Mouse (Mus musculus): ENCODE data around the gene Trappc1. TPM values are rescaled to one million over a fixed set of nuclear protein-coding genes. Genes with fewer than 3 reads are reported as not detected.

Gene Trappc1
- 44.6 and 47.5 TPM in 2 replicates for polyA plus RNA-seq (2012; rRNA removed)

GRCm38 (mm10) chr11:69323667-69324111 lies at the start of gene Trappc1, which contains the start of gene Cntrob:
Gene Trappc1 (plus strand): TSS chr11:69323980.
Gene Cntrob (minus strand): TSS chr11:69323775.

DNA sequence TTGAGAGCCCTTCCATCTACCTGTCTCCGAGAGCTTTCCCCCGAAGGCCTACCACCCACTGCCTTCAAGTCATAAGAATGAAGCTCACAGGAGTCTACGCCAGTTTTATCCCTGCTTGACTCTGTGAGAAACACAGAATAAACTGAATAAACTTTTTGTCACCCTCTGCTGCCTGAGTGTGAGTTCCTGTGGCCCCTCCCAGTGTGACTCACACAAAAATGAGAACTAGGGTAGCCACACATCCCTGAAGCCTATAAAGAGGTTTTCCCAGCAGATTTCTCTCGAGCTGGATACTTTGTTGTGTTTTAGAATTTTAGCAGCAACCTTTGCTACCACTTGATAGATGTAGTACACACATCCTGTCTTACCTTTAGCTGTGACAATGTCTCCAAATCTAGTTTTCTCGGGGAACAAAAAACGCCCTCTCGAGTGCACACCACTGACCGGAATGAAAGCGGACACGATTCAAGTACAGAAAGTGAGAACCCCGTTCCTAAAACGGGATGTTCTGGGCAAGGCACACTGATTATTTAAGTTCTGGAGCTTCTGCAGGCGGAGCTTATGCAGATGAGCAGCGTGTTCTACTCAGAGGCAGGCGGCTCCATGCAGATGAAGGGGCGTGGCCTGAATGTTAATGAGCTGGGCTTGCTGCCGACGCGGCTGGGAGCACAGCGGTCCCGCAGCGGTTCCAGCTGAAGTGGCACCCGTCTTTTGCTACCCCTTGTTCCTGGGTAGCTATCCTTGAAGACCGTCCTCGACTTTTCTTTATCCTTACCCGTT lies 2.0 kb downstream of the Trappc1 start, which contains the start of gene Kcnab3:
Gene Kcnab3, plus strand, starts transcription at position 631 of the 780 bp plus-strand sequence.

DNA sequence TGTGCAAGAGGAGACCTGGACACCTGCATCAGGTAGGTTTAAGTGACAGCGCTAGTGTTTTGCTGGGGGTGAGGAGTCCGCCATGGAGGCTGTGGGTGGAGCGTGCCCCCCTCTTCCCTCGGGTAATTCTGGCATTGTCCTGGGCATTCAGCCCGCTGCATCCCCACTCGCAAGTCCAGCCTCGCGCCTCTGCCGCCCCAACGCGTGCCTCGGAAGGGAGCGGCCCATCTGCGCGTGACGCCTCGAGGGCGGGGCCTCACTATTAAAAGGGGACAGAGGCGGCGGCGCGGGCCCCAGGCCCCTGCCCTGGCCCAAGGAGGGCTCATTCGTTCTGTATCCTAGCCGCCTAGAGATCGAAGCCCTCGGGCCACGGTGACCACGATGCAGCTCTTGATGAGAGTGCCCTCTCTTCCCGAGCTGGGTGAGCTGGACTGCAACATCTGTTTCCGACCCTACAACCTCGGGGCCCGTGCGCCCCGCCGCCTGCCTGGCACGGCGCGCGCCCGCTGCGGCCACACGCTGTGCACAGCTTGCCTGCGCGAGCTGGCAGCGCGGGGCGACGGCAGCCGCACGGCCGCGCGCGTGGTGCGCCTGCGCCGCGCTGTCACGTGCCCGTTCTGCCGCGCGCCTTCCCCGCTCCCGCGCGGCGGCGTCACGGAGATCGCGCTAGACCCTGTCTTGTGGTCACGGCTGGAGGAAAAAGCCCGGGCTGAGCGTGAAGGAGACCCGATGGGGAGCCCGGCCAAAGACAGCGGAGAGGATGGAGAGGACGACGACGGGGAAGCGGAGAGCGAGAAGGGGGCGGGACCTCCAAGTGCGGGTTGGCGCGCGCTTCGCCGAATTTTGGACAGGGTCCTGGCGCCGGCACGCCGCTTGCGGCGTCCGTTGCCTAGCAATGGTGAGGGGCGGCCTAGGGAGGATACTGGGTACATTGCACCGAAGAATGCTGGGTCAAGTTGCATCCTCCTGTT lies 16.7 kb downstream of the Trappc1 start, which contains the start of gene Rnf227:
Gene Rnf227, plus strand, starts transcription at position 301 of the 971 bp plus-strand sequence.

GRCm38 (mm10) chr11:69369215-69369989 lies 45.6 kb downstream of the Trappc1 start, which contains the start of gene Chd3:
Gene Chd3 (minus strand): TSS chr11:69369406.

Other genes starting within 250 kb of the Trappc1 start
- 28.3 and 32.3 TPM in 2 replicates for gene Vamp2, start 235.5 kb upstream of the Trappc1 start, polyA plus RNA-seq (2012; rRNA removed)
- gene Per1, start 228.8 kb upstream of the Trappc1 start, polyA plus RNA-seq (2012; rRNA removed): 6.8 and 9.4 TPM in 2 replicates
- gene Hes7, start 203.6 kb upstream of the Trappc1 start, polyA plus RNA-seq (2012; rRNA removed): 0.15 and 0.19 TPM in 2 replicates
- gene 9130213A22Rik, start 201.4 kb upstream of the Trappc1 start, polyA plus RNA-seq (2012; rRNA removed): 0.11 and 0.12 TPM in 2 replicates
- 0.10 and 0.26 TPM in 2 replicates for gene Aloxe3, start 198.1 kb upstream of the Trappc1 start, polyA plus RNA-seq (2012; rRNA removed)
- not detected in 2 replicates for gene Alox12b, start 167.0 kb upstream of the Trappc1 start, polyA plus RNA-seq (2012; rRNA removed)
- gene Alox8, start 126.1 kb upstream of the Trappc1 start, polyA plus RNA-seq (2012; rRNA removed): 0.01 TPM in 1 of 2 replicates, not detected in the other
- gene Gucy2e, start 86.9 kb upstream of the Trappc1 start, polyA plus RNA-seq (2012; rRNA removed): under 0.01 TPM in 1 of 2 replicates, not detected in the other
- gene Cntrob, start 205 bp upstream of the Trappc1 start, polyA plus RNA-seq (2012; rRNA removed): 5.7 and 6.8 TPM in 2 replicates
- 0.18 and 0.22 TPM in 2 replicates for gene Kcnab3, start 2.3 kb downstream of the Trappc1 start, polyA plus RNA-seq (2012; rRNA removed)
- gene Rnf227, start 16.5 kb downstream of the Trappc1 start, polyA plus RNA-seq (2012; rRNA removed): 0.41 and 0.54 TPM in 2 replicates
- gene Chd3, start 45.4 kb downstream of the Trappc1 start, polyA plus RNA-seq (2012; rRNA removed): 33.5 and 44.3 TPM in 2 replicates
- gene Naa38, start 71.5 kb downstream of the Trappc1 start, polyA plus RNA-seq (2012; rRNA removed): 61.1 and 63.4 TPM in 2 replicates
- gene Cyb5d1, start 71.7 kb downstream of the Trappc1 start, polyA plus RNA-seq (2012; rRNA removed): 8.2 and 9.5 TPM in 2 replicates
- 6.4 and 7.4 TPM in 2 replicates for gene Tmem88, start 74.3 kb downstream of the Trappc1 start, polyA plus RNA-seq (2012; rRNA removed)
- gene Kdm6b, start 89.7 kb downstream of the Trappc1 start, polyA plus RNA-seq (2012; rRNA removed): 1.1 and 1.6 TPM in 2 replicates
- 0.20 and 0.22 TPM in 2 replicates for gene Dnah2, start 225.1 kb downstream of the Trappc1 start, polyA plus RNA-seq (2012; rRNA removed)
- 0.58 and 0.60 TPM in 2 replicates for gene Efnb3, start 236.2 kb downstream of the Trappc1 start, polyA plus RNA-seq (2012; rRNA removed)